Mouse (Mus musculus): Measurements from ENCODE around the gene Crtc1. TPM values are rescaled to one million over a fixed set of nuclear protein-coding genes. Genes with fewer than 3 reads are reported as not detected.

Crtc1 gene
- polyA plus RNA-seq, 1 experiment = 16.8 TPM

DNA sequence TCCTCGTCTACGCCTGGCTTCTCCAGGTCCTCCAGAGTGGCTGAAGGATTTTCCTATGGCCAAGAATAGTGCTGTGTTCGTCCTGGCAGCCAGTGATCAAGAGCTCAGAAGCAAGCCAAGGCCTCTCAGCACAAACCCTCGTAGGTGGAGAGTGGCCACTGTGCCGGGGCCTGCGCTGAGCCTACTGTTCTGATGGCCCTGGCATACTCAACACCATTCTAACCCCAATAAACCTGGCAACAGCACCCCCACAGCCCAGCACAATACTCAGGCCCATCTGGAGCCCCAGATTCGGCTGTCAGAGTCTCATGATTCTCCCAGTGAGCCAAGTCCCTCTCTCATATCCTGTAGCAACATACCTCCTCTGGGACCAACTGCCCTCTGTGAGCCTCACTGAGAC lies 98.7 kb downstream of the Crtc1 start:
- Histone ChIP-seq H3K4me3 (ENCODE audit: insufficient read depth, low read depth, low read length) (no peak overlapping the region), H3K36me3 (ENCODE audit: control insufficient read depth, insufficient read depth, low read length) (no peaks in the 10 kb centered on the region; the same call in 1 of the 2 replicates), H3K4me1 (ENCODE audit: control insufficient read depth, insufficient read depth, low read length) (no peaks in the 10 kb centered on the region), H3K27ac (ENCODE audit: insufficient read depth, low read depth, low read length) (no peak overlapping the region), H3K27me3 (replicated peaks; ENCODE audit: control insufficient read depth, insufficient read depth, low read length) (no peaks in the 10 kb centered on the region)
- TF ChIP-seq POLR2A (IDR thresholded peaks at IDR 0.05; ENCODE audit: low read depth, low read length) (no peak), CTCF (conservative IDR thresholded peaks at IDR 0.05; ENCODE audit: insufficient read depth, insufficient read length, low read depth, low read length) (no peak)
- no peak for DNase-seq
- WGBS = 91% methylated on average over 7 of the region's 7 CpGs

DNA sequence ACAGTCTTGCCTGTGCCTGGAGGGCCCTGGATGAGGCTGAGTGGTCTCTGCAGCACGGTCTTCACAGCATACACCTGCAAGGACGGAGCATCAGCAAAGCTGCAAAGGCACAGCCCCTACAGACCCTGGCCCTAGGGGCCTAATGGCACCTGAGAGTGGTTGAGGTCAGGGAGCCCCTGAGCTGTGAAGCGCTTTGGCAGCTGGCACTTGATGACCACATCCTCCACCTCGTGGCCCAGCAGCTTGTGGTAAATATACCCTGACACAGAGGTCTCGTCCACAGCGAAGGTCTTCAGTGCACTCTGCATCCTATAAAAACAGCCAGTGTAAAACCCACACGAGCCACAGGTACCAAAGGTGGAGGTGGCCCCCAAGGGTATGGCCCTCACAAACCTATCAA lies 100.4 kb downstream of the Crtc1 start:
- no peak for DNase-seq
- no peaks in the 10 kb centered on the region for H3K4me1 ChIP-seq (ENCODE audit: control insufficient read depth, insufficient read depth, low read length)
- no peak overlapping the region for H3K27ac ChIP-seq (ENCODE audit: insufficient read depth, low read depth, low read length)
- no peaks in the 10 kb centered on the region for H3K27me3 ChIP-seq (replicated peaks; ENCODE audit: control insufficient read depth, insufficient read depth, low read length)
- 88% methylated on average over 7 of the region's 7 CpGs for WGBS
- TF ChIP-seq CTCF (conservative IDR thresholded peaks at IDR 0.05; ENCODE audit: insufficient read depth, insufficient read length, low read depth, low read length) (no peak), POLR2A (IDR thresholded peaks at IDR 0.05; ENCODE audit: low read depth, low read length) (no peak)
- H3K4me3 ChIP-seq (ENCODE audit: insufficient read depth, low read depth, low read length) = no peak overlapping the region
- H3K36me3 ChIP-seq (ENCODE audit: control insufficient read depth, insufficient read depth, low read length) = no peaks in the 10 kb centered on the region; the same call in none of the 2 replicates

DNA sequence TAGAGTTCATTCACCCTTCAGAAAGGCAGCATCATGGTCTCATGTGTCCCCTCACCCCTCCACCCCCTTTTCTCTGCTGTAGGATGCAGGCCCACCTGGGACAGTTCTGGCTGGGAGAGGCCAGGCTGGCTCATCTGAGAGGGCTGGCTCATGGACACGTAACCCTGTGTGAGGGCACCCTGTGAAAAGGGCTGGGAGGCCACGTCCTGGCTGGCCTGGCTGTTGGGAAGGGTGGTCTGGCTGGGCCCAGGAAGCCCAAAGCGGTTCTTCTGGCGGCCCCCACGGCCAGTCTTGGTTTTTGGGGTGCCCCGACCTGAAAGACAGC lies 106.5 kb downstream of the Crtc1 start:
- H3K36me3 ChIP-seq (ENCODE audit: control insufficient read depth, insufficient read depth, low read length) = peaks cover 3% of the 10 kb centered on the region
- H3K4me1 ChIP-seq (ENCODE audit: control insufficient read depth, insufficient read depth, low read length) = no peaks in the 10 kb centered on the region
- no peak overlapping the region for H3K4me3 ChIP-seq (ENCODE audit: insufficient read depth, low read depth, low read length)
- no peaks in the 10 kb centered on the region for H3K27me3 ChIP-seq (replicated peaks; ENCODE audit: control insufficient read depth, insufficient read depth, low read length)
- no peak for DNase-seq
- WGBS = 94% methylated on average over 6 of the region's 6 CpGs
- H3K27ac ChIP-seq (ENCODE audit: insufficient read depth, low read depth, low read length) = no peak overlapping the region
- TF ChIP-seq CTCF (conservative IDR thresholded peaks at IDR 0.05; ENCODE audit: insufficient read depth, insufficient read length, low read depth, low read length) (no peak), POLR2A (IDR thresholded peaks at IDR 0.05; ENCODE audit: low read depth, low read length) (no peak)

Other genes starting within 250 kb of the Crtc1 start
- gene Slc25a42, start 227.3 kb downstream of the Crtc1 start, polyA plus RNA-seq (2012; rRNA removed) = 129 and 132 TPM in 2 replicates
- gene Sugp2, start 205.4 kb downstream of the Crtc1 start, polyA plus RNA-seq (2012; rRNA removed) = 18.9 and 20.2 TPM in 2 replicates
- 14.2 and 14.4 TPM in 2 replicates for gene Armc6, start 205.1 kb downstream of the Crtc1 start, polyA plus RNA-seq (2012; rRNA removed)
- 22.4 and 23.7 TPM in 2 replicates for gene Homer3, start 156.8 kb downstream of the Crtc1 start, polyA plus RNA-seq (2012; rRNA removed)
- gene Ddx49, start 137.1 kb downstream of the Crtc1 start, polyA plus RNA-seq (2012; rRNA removed) = 38.8 and 42.0 TPM in 2 replicates
- 277 and 300 TPM in 2 replicates for gene Cope, start 137.1 kb downstream of the Crtc1 start, polyA plus RNA-seq (2012; rRNA removed)
- gene Cers1, start 123.8 kb downstream of the Crtc1 start, polyA plus RNA-seq (2012; rRNA removed) = 0.58 and 0.66 TPM in 2 replicates
- 0.08 TPM in 1 of 2 replicates, not detected in the other for gene Gdf1, start 109.8 kb downstream of the Crtc1 start, polyA plus RNA-seq (2012; rRNA removed)
- gene Upf1, start 86.3 kb downstream of the Crtc1 start, polyA plus RNA-seq (2012; rRNA removed) = 25.8 and 27.4 TPM in 2 replicates
- 1.6 and 2.8 TPM in 2 replicates for gene Comp, start 66.0 kb downstream of the Crtc1 start, polyA plus RNA-seq (2012; rRNA removed)
- 20.2 and 29.7 TPM in 2 replicates for gene Klhl26, start 37.4 kb upstream of the Crtc1 start, polyA plus RNA-seq (2012; rRNA removed)
- gene Tmem59l, start 47.8 kb upstream of the Crtc1 start, polyA plus RNA-seq (2012; rRNA removed) = 0.20 and 0.44 TPM in 2 replicates
- gene Crlf1, start 53.6 kb upstream of the Crtc1 start, polyA plus RNA-seq (2012; rRNA removed) = 2.6 TPM in 2 replicates
- gene Rex1bd, start 67.2 kb upstream of the Crtc1 start, polyA plus RNA-seq (2012; rRNA removed) = 161 and 177 TPM in 2 replicates
- gene Uba52, start 71.2 kb upstream of the Crtc1 start, polyA plus RNA-seq (2012; rRNA removed) = 620 and 835 TPM in 2 replicates
- gene Fkbp8, start 88.1 kb upstream of the Crtc1 start, polyA plus RNA-seq (2012; rRNA removed) = 320 and 410 TPM in 2 replicates
- gene Kxd1, start 88.4 kb upstream of the Crtc1 start, polyA plus RNA-seq (2012; rRNA removed) = 151 TPM in 2 replicates
- 16.4 and 18.1 TPM in 2 replicates for gene Ell, start 99.9 kb upstream of the Crtc1 start, polyA plus RNA-seq (2012; rRNA removed)
- 127 and 159 TPM in 2 replicates for gene Isyna1, start 154.8 kb upstream of the Crtc1 start, polyA plus RNA-seq (2012; rRNA removed)
- 84.9 and 123 TPM in 2 replicates for gene Ssbp4, start 169.3 kb upstream of the Crtc1 start, polyA plus RNA-seq (2012; rRNA removed)
- gene Lrrc25, start 176.6 kb upstream of the Crtc1 start, polyA plus RNA-seq (2012; rRNA removed) = 3.2 and 3.5 TPM in 2 replicates
- gene Gdf15, start 192.9 kb upstream of the Crtc1 start, polyA plus RNA-seq (2012; rRNA removed) = 11.2 and 17.8 TPM in 2 replicates
- gene Pgpep1, start 220.8 kb upstream of the Crtc1 start, polyA plus RNA-seq (2012; rRNA removed) = 296 TPM in 2 replicates
- 106 and 120 TPM in 2 replicates for gene Lsm4, start 233.7 kb upstream of the Crtc1 start, polyA plus RNA-seq (2012; rRNA removed)

All from kidney, adult 2 months (tissue).